Mouse (Mus musculus) bone marrow macrophage, adult 2 months (primary cell): ENCODE data around the gene Zfp46. TPM values are rescaled to one million over a fixed set of nuclear protein-coding genes. Genes with fewer than 3 reads are reported as not detected.

Experiments
- H3K27ac ChIP-seq: 2 replicates; pipeline ENCODE4 v1.5.1; 2012; ENCODE audit warnings: low read depth, low read length; ENCODE audit not compliant: insufficient read depth
- H3K4me1 ChIP-seq: 2 replicates; pipeline ENCODE4 v1.6.1; 2012; ENCODE audit warnings: low read length; ENCODE audit not compliant: control insufficient read depth, insufficient read depth
- H3K4me3 ChIP-seq: 2 replicates; pipeline ENCODE4 v1.5.1; 2012; ENCODE audit warnings: mild to moderate bottlenecking, low read length, moderate library complexity; ENCODE audit not compliant: insufficient read depth
- CTCF ChIP-seq: IDR thresholded peaks from 2 replicates; pipeline ENCODE4 v1.5.1; 2012; ENCODE audit warnings: low read depth, mild to moderate bottlenecking, low read length, moderate library complexity
- POLR2A ChIP-seq: IDR thresholded peaks from 2 replicates; pipeline ENCODE4 v1.6.1; 2012; ENCODE audit warnings: mild to moderate bottlenecking, low read depth, low read length, borderline replicate concordance
- polyA plus RNA-seq: library from polyadenylated mRNA; stranded (reverse); fragments of >200 nt; gene quantifications from 2 replicates; pipeline ENCODE4 v1.2.4, GENCODE M21; 2012; ENCODE audit not compliant: missing spikeins, insufficient read depth, insufficient read length

The Zfp46 gene
- polyA plus RNA-seq = 7.8 and 8.0 TPM in 2 replicates

DNA sequence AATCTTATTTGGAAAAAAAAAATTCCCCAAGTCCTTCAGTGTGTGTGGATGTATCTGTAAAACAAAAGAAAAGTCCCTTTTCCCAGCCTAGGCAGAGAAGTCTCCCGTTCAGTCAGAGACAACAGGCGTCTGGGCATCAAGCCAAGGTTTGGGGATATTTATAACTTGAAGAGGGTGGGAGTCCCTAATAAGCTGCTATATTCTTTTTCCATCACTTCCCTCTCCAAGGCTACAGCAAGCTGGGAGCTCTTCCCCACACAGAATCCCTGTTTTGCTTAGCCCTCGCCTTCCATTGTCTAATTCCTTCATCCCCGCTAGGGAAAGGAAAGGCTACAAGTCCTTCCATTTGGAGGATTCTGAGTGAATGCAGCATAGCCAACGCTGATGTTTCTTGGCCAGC lies at the start of gene Zfp46:
Gene Zfp46, plus strand, starts transcription at position 229 of the 400 bp plus-strand sequence.
- H3K4me1 ChIP-seq = peaks cover 16% of the 10 kb centered on the region
- no peak for TF ChIP-seq CTCF
- TF ChIP-seq POLR2A = no peak
- H3K27ac ChIP-seq = peak within 1 kb of the TSS; percentile 75
- peak within 1 kb of the TSS; percentile 77 for H3K4me3 ChIP-seq

DNA sequence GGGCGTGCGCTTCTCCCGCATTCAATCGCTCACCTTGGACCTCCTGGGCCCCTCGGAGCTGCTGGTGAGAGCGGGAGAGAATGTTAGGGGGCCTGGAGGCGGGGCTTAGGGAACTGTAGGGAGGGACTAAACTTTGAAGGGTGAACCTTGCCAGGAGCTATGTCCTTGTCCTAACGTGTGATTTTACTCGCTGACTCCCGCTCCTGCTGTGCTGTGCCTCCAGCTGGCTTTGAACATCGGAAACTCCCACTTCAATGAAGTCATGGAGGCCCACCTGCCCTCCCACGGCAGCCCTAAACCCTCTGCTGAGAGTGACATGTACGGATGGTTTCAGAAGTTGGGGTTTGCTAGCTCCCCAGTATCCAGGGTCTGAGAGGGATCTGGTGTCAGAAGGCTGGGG lies 45.8 kb upstream of the Zfp46 start:
- peaks cover 7% of the 10 kb centered on the region for H3K4me1 ChIP-seq
- TF ChIP-seq POLR2A = no peak
- TF ChIP-seq CTCF = no peak

DNA sequence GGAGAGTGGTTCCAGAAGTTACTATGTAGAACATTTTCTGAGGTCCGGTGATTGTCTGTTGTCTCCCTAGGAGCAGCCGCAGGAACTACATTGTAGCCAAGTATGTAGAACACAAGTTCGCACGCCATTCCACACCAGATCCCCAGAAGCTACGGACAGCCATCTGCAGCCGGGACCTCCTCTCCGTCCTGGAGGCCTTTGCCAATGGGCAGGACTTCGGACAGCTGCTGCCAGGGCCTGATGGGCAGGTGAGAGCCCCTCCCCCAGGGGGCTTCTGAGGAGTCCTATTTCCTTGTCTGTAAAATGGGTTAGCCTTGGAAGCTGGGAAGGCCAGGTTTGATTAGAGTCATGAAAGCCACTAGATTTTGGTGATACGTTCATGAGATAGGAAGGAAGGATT lies 45.4 kb upstream of the Zfp46 start:
- H3K4me3 ChIP-seq = no peak overlapping the region
- H3K27ac ChIP-seq = no peak overlapping the region
- TF ChIP-seq POLR2A = no peak
- TF ChIP-seq CTCF = no peak
- peaks cover 7% of the 10 kb centered on the region for H3K4me1 ChIP-seq

More for the DNA sequence above, 45.8 kb upstream of the Zfp46 start:
- Histone ChIP-seq H3K27ac (no peak overlapping the region), H3K4me3 (no peak overlapping the region)

DNA sequence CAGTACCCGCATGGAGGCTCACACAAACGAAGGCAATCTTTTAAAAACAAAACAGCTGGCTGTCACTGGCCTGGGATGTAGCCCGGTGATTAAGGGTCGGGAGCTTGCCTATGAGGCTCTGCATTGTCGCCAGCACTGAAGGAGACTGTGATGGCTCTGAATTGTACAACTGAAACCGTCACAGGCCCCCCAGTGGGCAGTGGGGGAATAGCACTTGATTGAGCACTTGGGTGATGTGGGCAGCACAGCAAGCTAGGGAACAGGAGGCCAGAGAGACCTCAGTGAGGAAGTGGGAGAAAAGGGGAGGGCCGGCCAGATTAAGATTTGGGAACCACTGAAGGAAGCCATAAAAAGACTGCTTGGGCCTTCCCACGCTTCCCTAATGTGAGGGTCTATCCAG lies 44.9 kb upstream of the Zfp46 start:
- TF ChIP-seq POLR2A (no peak), CTCF (peak; percentile 64)
- Histone ChIP-seq H3K4me1 (peaks cover 7% of the 10 kb centered on the region), H3K27ac (peak overlapping the region; percentile 30), H3K4me3 (peak overlapping the region; percentile 19)

DNA sequence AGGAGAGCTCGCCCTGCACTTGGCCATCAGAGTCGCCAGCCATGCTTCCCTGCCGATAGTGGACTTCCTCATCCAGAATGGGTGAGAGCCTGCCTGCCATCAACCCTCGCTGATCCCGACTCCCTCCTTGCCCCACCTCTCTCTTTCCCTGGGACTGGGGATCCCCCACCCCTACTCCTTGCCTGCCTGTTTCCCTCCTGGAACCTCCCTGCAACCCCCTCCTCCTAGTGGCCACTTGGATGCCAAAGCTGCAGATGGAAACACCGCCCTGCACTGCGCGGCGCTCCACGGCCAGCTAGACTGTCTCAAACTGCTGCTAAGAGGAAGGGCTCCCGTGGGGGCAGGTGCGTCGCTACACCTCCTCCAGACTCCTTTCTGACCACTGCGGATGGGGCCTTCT lies 44.4 kb upstream of the Zfp46 start:
- Histone ChIP-seq H3K4me3 (peak overlapping the region; percentile 19), H3K4me1 (peaks cover 7% of the 10 kb centered on the region), H3K27ac (peak overlapping the region; percentile 30)
- no peak for TF ChIP-seq POLR2A
- no peak for TF ChIP-seq CTCF

DNA sequence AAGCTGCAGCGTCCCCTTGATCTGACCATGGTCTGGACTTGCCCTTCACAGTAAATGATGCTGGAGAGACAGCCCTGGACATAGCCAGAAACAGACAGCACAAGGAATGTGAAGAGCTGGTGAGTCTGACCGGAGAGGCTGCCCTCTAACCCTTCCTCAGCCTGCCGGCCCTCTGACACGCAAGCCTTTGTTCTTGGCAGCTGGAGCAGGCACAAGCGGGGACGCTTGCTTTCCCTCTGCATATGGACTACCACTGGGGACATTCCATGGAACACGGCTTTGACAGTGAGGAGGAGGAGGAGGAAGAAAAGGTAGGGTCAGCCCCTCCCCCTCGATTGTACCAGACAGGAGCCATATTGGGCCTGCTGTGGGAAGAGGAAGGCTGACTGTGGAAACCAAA lies 43.5 kb upstream of the Zfp46 start:
- Histone ChIP-seq H3K4me1 (peaks cover 7% of the 10 kb centered on the region), H3K4me3 (no peak overlapping the region), H3K27ac (no peak overlapping the region)
- TF ChIP-seq CTCF (no peak), POLR2A (no peak)

DNA sequence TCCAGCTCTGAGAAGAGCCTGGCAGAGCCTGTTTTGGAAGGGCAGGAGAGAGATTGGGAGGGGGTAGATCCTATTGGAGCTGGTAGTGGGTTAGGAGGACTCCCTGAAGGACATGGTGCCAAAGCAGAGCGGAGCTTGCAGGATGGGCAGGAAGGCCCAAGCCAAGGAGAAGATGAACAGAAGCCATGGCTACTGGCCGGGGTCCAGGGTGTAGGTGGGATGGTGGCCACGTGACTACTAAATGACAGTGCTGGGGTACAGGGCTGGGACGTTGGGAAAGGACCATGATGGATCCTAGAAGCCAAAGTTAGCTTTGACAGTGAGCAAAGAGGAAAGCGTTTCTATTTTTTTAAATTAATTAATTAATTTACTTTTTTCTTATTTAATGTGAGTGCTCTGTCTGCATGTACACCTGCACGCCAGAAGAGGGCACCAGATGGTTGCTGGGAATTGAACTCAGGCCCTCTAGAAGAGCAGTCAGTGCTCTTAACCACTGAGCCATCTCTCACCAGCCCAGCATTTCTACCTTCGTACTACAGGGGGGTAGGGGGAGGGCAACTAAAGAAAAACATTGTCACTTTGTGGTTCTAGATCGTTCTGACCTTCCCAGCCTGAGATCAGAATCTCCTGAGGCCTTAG lies 42.3 kb upstream of the Zfp46 start:
- no peak overlapping the region for H3K27ac ChIP-seq
- H3K4me3 ChIP-seq = no peak overlapping the region
- TF ChIP-seq POLR2A (no peak), CTCF (peak; percentile 13; the same call in 1 of the 2 replicates)
- H3K4me1 ChIP-seq = peaks cover 7% of the 10 kb centered on the region

DNA sequence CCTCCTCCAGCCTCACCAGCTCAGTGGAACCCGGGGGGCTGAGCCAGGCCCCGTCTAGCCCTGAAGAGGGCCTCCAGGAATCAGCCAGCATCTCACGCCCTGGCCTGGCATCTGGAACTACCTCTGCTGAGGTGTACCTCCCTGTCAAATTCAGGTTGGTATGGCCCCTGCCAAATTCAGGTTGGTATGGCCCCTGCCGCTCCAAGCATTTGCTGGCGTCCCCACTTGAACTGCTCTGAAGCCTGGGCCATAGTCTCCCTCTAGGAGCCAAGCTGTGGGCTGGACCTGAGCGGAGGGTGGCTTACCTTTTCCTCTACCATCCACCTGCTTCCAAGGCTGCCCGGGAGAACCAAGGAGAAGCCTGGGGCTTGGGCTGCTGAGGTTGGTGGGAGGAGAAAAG lies 41.8 kb upstream of the Zfp46 start:
- Histone ChIP-seq H3K27ac (no peak overlapping the region), H3K4me3 (no peak overlapping the region), H3K4me1 (peaks cover 7% of the 10 kb centered on the region)
- TF ChIP-seq CTCF = no peak
- no peak for TF ChIP-seq POLR2A

DNA sequence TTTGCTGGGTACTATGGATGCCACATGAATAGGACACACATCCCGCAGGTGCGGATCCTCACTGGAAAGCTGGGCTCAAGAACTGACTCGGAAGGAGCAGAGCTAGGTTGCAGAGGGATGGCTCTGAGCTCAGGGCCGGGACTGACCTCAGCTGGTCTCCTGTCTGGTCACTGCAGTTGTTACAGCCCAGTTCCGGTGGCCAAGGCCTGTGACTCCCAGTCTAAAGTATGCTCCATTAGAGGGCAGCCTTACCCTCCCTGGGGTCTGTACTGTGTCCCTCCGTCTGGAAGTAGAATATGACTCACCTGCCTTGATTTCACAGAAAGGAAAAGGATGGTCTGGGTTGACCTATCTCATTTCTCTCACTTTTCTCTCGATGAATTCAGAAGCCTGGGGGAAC lies 40.3 kb upstream of the Zfp46 start:
- Histone ChIP-seq H3K4me3 (no peak overlapping the region), H3K4me1 (peaks cover 7% of the 10 kb centered on the region), H3K27ac (no peak overlapping the region)
- TF ChIP-seq CTCF = no peak
- no peak for TF ChIP-seq POLR2A

DNA sequence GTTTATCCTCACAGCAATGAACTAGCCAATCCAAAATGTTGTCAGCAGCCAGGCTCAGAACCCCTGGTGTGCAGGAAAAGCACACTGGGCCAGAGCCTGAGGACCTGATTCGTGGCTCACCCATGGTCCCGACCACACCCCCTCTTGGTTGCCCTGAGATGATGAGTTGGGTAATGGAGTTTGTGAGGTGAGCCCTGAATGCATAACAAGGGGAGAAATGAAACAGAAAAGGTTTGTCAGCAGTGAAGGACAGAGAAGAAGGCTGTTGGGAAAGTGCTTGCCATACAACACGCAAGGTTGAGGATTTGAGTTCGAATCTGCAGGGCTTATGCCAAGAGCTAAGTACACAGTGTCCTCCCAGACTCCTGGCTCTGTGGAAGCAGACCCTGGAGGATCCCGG lies 38.8 kb upstream of the Zfp46 start:
- no peak for TF ChIP-seq POLR2A
- no peaks in the 10 kb centered on the region for H3K4me1 ChIP-seq

More for the DNA sequence above, 38.8 kb upstream of the Zfp46 start:
- Histone ChIP-seq H3K27ac (no peak overlapping the region), H3K4me3 (no peak overlapping the region)
